Mouse (Mus musculus) intestine, embryonic 14.5 days (tissue): ENCODE measurements at regions not wholly inside any gene's neighbourhood (a gene's known extent, or its start where the extent isn't known, plus 50 kb on each side); places are given as distances from the start of the nearest gene placed in this dataset.

Experiments
- ATAC-seq: fragments of 200-750 bp; cut with Nextera tagmentation; replicated peaks from 2 replicates; pipeline ENCODE4 v1.8.0; 2017; ENCODE audit warnings: low read depth, moderate number of reproducible peaks, moderate TSS enrichment, moderate library complexity; ENCODE audit not compliant: low FRiP score, low TSS enrichment
- DNase-seq: peaks from one replicate; pipeline ENCODE4 v3.0.0-alpha.2; 2018; ENCODE audit warnings: low spot score
- H3K27ac ChIP-seq: fragments of 300-500 bp; sonication (generic); 2 replicates; pipeline ENCODE4 v1.5.1; 2014; ENCODE audit warnings: low read depth, mild to moderate bottlenecking, control low read depth
- H3K27me3 ChIP-seq: fragments of 300-500 bp; sonication (generic); replicated peaks from 2 replicates; pipeline ENCODE4 v1.6.1; 2014; ENCODE audit warnings: low read length, control low read depth; ENCODE audit not compliant: control insufficient read depth, insufficient read depth
- H3K36me3 ChIP-seq: fragments of 300-500 bp; sonication (generic); 2 replicates; pipeline ENCODE4 v1.6.1; 2014; ENCODE audit warnings: low read length, control low read depth; ENCODE audit not compliant: control insufficient read depth, insufficient read depth
- H3K4me1 ChIP-seq: fragments of 300-500 bp; sonication (generic); replicated peaks from 2 replicates; pipeline ENCODE4 v1.6.1; 2014; ENCODE audit warnings: low read length, control low read depth, mixed read lengths; ENCODE audit not compliant: control insufficient read depth, insufficient read depth
- H3K4me2 ChIP-seq: fragments of 300-500 bp; sonication (generic); 2 replicates; pipeline ENCODE4 v1.6.1; 2014; ENCODE audit warnings: low read length
- H3K4me3 ChIP-seq: fragments of 300-500 bp; sonication (generic); 2 replicates; pipeline ENCODE4 v1.5.1; 2014; ENCODE audit warnings: low read depth, low read length, control low read depth, mixed read lengths
- H3K9ac ChIP-seq: fragments of 300-500 bp; sonication (generic); 2 replicates; pipeline ENCODE4 v1.6.1; 2014; ENCODE audit warnings: mild to moderate bottlenecking, low read length
- H3K9me3 ChIP-seq: fragments of 300-500 bp; sonication (generic); 2 replicates; pipeline ENCODE4 v1.6.1; 2016; ENCODE audit warnings: low read length, control low read depth; ENCODE audit not compliant: control insufficient read depth
- WGBS: fragments of 180-500 bp; shearing (Covaris S2); extraction: QIAGEN DNeasy Blood & Tissue Kit; methylation state at CpG from one replicate; pipeline ENCODE4 v1.1.7; 2014; 5-methylcytosine and 5-hydroxymethylcytosine counted together

DNA sequence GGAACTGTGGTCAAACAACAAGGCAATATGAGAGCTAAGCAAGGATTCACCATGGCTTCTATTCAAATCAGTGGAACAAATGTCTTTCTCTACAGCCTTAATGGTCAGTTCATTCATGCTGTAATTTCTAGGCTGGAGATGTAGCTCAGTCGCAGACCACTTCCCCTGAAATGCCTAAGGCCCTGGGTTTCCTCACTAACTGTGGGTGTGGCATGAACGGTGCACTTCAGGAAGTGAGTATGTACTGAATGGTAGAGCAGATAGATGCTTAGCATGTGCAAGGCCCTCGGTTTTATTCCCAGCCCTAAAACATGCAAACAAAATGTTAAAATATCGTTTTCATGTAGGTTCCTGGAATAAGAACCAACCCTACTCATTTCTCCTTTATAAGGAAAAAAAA, 129.3 kb upstream of the Sp8 start:
- Histone ChIP-seq H3K4me1 (no peaks in the 10 kb centered on the region), H3K36me3 (no peaks in the 10 kb centered on the region), H3K27me3 (no peaks in the 10 kb centered on the region), H3K4me3 (no peak overlapping the region), H3K9ac (no peak overlapping the region), H3K27ac (no peak overlapping the region), H3K9me3 (no peaks in the 10 kb centered on the region), H3K4me2 (no peak overlapping the region)
- no peak for ATAC-seq
- no peak for DNase-seq
- 77% methylated on average over 4 of the region's 4 CpGs for WGBS

GRCm38 (mm10) chr12:118706626-118707025, 139.5 kb upstream of the Sp8 start:
- ATAC-seq (no peak), DNase-seq (no peak)
- H3K9ac ChIP-seq = no peak overlapping the region
- H3K4me3 ChIP-seq = no peak overlapping the region
- H3K9me3 ChIP-seq = no peaks in the 10 kb centered on the region
- 82% methylated on average over 7 of the region's 7 CpGs for WGBS
- no peaks in the 10 kb centered on the region for H3K36me3 ChIP-seq
- no peak overlapping the region for H3K27ac ChIP-seq
- peaks cover 8% of the 10 kb centered on the region; the same call in 1 of the 2 replicates for H3K4me1 ChIP-seq
- no peak overlapping the region for H3K4me2 ChIP-seq
- no peaks in the 10 kb centered on the region for H3K27me3 ChIP-seq

- ATAC-seq = no peak
- H3K9ac ChIP-seq = no peak overlapping the region
- WGBS = 76% methylated on average over 2 of the region's 2 CpGs
Measured at GRCm38 (mm10) chr12:118704826-118705225, 141.3 kb upstream of the Sp8 start.

DNA sequence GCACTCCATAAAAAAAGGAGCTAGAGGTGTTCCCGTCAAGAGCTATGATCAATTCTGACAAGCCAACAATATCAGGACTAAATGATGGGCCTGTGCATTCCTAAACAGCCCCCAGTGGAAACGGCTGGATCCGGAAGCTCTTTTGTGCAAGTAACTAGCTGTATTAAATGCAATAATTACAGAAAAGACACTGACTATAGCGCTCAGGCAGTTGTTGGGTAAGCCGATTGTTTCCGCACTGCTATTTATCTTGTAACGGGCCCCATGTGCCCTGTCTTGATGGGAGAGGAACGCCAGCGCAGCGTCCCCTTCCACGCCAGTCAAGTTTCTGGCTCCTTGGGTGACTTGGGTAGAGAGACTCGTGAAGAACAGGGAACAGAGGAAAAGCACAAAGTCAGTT, 142.4 kb upstream of the Sp8 start:
- Histone ChIP-seq H3K27ac (no peak overlapping the region), H3K27me3 (no peaks in the 10 kb centered on the region), H3K9ac (no peak overlapping the region), H3K36me3 (no peaks in the 10 kb centered on the region), H3K4me2 (peak overlapping the region; percentile 7; the same call in 1 of the 2 replicates), H3K4me3 (no peak overlapping the region), H3K4me1 (peaks cover 8% of the 10 kb centered on the region; the same call in 1 of the 2 replicates), H3K9me3 (no peaks in the 10 kb centered on the region)
- DNase-seq = no peak
- ATAC-seq = no peak
- WGBS = 31% methylated on average over 12 of the region's 12 CpGs

More at GRCm38 (mm10) chr12:118704826-118705225, 141.3 kb upstream of the Sp8 start:
- no peaks in the 10 kb centered on the region for H3K9me3 ChIP-seq
- peaks cover 8% of the 10 kb centered on the region; the same call in 1 of the 2 replicates for H3K4me1 ChIP-seq
- H3K27ac ChIP-seq = no peak overlapping the region
- no peaks in the 10 kb centered on the region for H3K27me3 ChIP-seq
- H3K4me2 ChIP-seq = no peak overlapping the region
- no peak for DNase-seq
- H3K36me3 ChIP-seq = no peaks in the 10 kb centered on the region
- no peak overlapping the region for H3K4me3 ChIP-seq

DNA sequence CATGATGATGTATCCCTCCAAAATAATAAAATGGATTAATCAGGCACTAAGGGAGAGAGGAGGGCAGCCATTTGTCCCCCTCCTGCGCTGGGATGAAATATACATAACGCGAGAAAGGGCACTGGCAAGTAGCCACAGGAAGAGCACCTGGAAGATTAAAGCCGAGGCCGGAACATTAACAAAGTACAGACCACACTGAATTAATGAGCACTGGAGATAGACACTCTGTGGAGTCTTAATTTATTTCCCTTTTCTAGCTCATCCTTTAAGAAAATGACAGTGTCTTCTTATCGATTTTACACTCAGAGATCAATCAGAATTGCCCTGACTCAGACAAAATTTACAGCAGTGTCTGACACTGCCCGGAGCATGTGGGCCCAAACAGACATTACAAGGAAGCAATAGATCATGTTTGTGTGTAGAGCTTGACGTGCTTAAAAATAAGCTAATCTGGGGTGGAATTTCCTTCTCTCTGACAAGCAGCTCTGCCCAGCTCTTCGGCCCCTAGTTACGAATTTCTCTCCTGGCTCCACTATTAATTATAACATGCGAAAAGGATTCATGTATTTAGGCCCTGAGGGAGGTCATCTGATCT, 143.0 kb upstream of the Sp8 start:
- peaks cover 8% of the 10 kb centered on the region; the same call in 1 of the 2 replicates for H3K4me1 ChIP-seq
- no peaks in the 10 kb centered on the region for H3K36me3 ChIP-seq
- H3K4me2 ChIP-seq = peak overlapping the region; percentile 7; the same call in 1 of the 2 replicates
- H3K9me3 ChIP-seq = no peaks in the 10 kb centered on the region
- no peak for DNase-seq
- ATAC-seq = no peak
- WGBS = 19% methylated on average over 11 of the region's 11 CpGs
- H3K4me3 ChIP-seq = no peak overlapping the region
- H3K27ac ChIP-seq = no peak overlapping the region
- H3K27me3 ChIP-seq = no peaks in the 10 kb centered on the region
- no peak overlapping the region for H3K9ac ChIP-seq

DNA sequence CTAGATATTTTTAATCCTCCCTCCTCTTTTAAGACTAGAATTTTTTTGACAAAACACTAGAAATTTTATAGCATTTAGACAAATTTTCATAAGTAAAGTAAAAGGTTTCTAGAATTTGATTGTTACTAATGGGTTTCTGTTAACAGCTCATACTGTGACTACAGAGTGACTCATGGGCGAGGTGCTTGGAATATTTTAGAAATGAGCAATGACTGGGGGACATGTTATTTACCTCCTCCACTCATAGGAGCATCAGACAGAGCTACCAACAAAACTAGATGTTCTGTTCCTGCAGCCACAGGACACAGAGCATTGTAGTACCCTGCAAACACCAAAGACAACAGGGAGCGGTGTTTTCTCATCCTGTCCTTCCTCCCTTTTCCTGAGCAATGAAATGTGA, 144.3 kb upstream of the Sp8 start:
- no peak overlapping the region for H3K4me2 ChIP-seq
- no peak overlapping the region for H3K9ac ChIP-seq
- H3K9me3 ChIP-seq = no peaks in the 10 kb centered on the region
- 82% methylated on average over 2 of the region's 2 CpGs for WGBS
- ATAC-seq (no peak), DNase-seq (no peak)
- no peak overlapping the region for H3K4me3 ChIP-seq
- H3K27ac ChIP-seq = no peak overlapping the region
- H3K4me1 ChIP-seq = peaks cover 8% of the 10 kb centered on the region; the same call in 1 of the 2 replicates
- H3K27me3 ChIP-seq = no peaks in the 10 kb centered on the region
- no peaks in the 10 kb centered on the region for H3K36me3 ChIP-seq

- Histone ChIP-seq H3K27ac (no peak overlapping the region), H3K36me3 (no peaks in the 10 kb centered on the region), H3K4me1 (peaks cover 3% of the 10 kb centered on the region; the same call in 1 of the 2 replicates), H3K4me3 (no peak overlapping the region), H3K9me3 (no peaks in the 10 kb centered on the region), H3K9ac (no peak overlapping the region), H3K27me3 (no peaks in the 10 kb centered on the region), H3K4me2 (no peak overlapping the region)
- ATAC-seq (no peak), DNase-seq (no peak)
Measured at GRCm38 (mm10) chr12:118698110-118698509, 148.0 kb upstream of the Sp8 start.

- Histone ChIP-seq H3K4me1 (no peaks in the 10 kb centered on the region), H3K4me2 (no peak overlapping the region), H3K4me3 (no peak overlapping the region), H3K9ac (no peak overlapping the region), H3K27ac (no peak overlapping the region), H3K9me3 (no peaks in the 10 kb centered on the region), H3K36me3 (no peaks in the 10 kb centered on the region), H3K27me3 (no peaks in the 10 kb centered on the region)
- ATAC-seq = no peak
- WGBS = 78% methylated on average over 2 of the region's 2 CpGs
- DNase-seq = no peak
Measured at GRCm38 (mm10) chr12:118694701-118695100, 151.4 kb upstream of the Sp8 start.

- Histone ChIP-seq H3K36me3 (no peaks in the 10 kb centered on the region), H3K4me2 (no peak overlapping the region), H3K27me3 (no peaks in the 10 kb centered on the region), H3K4me1 (no peaks in the 10 kb centered on the region), H3K9ac (no peak overlapping the region), H3K9me3 (no peaks in the 10 kb centered on the region), H3K4me3 (no peak overlapping the region), H3K27ac (no peak overlapping the region)
- DNase-seq (no peak), ATAC-seq (no peak)
- 93% methylated on average over 1 of the region's 1 CpGs for WGBS
Measured at GRCm38 (mm10) chr12:118682902-118683301, 163.2 kb upstream of the Sp8 start.
